Mouse (Mus musculus) heart, adult 8-10 months (tissue): ENCODE measurements around the gene Dhrs11. TPM values are rescaled to one million over a fixed set of nuclear protein-coding genes. Genes with fewer than 3 reads are reported as not detected.
"Not testable (repeated sequence)": the region's sequence is repeated elsewhere in the genome, so short reads cannot be mapped to it uniquely, and the experiment has no call there.

Source experiments
- DNase-seq: peaks from one replicate; pipeline ENCODE4 v3.0.0; 2022; ENCODE audit warnings: low spot score
- total RNA-seq, 4 experiments: library from RNA; stranded (reverse); gene quantifications; 2 replicates each; pipeline ENCODE4 v1.2.4; 2022

Gene Dhrs11
- 100 to 1,000 TPM; 104 to 123 (median 113) TPM for total RNA-seq

DNA sequence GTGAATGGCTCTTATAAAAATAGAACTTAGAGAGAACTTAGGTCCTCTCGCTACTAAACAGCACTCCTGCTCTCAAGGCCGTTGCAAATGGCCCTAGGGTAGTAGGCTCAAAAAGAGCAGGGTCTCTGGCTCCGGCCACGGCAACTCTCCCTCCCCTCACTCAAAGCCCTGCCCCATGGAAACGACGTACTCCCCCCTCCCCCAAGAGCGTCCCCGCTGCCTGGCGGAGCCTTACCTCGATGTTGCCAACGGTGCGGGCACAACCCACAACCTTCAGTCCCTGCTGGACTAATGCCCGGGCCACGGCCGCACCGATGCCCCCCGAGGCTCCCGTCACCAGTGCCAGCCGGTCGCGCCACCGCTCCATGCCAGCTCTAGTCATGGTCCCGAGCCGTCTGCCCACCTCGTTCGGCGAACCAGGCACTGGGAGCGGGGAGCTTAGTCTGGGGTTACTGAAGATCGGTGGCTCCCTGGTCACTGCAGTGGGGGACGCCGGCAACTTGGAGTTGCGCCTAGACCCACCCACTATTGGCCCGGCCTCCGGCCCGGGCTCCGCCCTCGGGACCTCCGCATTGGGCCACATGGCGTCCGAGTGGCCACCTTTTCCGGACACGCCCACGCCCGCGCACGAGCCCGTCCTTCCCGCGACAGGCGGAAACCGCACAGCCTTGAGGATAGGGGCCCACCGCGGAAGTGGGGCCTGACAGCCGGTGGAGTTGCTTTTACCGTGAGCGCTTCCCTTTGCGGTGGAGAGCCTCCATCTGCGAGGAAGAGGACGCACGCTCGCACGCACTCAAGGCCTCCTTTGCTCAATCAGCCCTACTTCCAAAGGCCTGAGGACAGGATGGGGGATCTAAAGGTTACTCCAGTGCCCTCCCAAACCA lies at the start of gene Dhrs11:
Gene Dhrs11 (minus strand): TSS at position 479 of the 884 bp plus-strand sequence.
- DNase-seq = peak; percentile 96

GRCm38 (mm10) chr11:84876020-84876419 lies 47.2 kb upstream of the Dhrs11 start:
- DNase-seq = not testable (repeated sequence)

DNA sequence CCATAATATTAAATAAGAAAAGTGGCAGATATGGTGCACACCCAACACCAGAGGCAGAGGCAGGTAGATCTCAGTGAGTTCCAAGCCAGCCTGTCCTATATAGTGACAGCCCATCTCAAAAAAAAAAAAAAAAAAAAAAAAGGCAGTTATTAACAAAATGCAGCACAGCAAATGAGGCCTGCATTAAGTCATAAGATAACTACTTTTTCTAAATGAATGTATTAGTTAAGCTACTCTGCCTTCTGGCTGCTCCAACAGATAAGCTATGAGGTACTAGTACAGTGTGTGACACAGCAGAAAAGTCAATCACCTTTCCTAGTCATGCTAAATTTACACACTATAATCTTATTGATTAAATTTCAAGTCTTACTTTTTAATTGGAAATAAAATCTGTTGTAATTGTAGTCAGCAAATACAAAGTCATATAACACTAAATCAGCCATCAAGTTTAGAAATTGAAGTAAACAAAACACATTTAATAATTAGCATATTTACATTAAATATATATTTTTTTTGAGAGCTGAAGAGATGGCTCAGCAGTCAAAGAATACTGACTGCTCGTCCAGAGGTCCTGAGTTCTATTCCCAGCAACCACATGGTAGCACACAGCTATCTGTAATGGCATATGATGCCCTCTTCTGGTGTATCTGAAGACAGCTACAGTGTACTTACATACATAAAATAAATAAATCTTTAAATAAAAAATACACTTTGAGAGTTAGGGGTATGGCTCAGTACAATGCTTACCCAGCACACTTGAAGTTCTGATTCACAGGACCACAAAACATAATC lies 44.4 kb upstream of the Dhrs11 start:
- no peak for DNase-seq

DNA sequence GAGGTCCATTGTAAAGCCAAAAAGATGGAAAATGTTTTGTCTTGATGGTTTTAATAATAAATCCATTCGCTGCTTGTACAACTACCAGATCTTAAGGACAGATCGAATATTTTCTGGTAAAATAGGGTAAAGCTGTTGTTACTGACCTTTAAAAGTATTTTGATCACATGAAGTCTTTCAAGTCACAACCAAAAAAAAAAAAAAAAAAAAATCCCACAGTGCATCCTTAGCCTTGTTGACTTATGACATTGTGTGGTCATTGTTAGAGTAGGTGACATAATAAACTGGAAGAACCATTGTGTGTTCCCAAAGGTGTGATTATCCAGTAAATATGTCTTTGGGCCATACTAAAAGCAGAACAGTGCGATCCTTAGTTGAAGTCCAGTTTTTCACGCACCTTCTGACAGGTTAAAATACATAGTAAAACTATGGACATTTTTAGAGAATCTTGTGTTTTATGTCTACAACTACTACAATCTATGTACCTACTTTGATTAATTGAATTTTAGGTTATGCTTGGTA lies 42.8 kb upstream of the Dhrs11 start:
- no peak for DNase-seq

DNA sequence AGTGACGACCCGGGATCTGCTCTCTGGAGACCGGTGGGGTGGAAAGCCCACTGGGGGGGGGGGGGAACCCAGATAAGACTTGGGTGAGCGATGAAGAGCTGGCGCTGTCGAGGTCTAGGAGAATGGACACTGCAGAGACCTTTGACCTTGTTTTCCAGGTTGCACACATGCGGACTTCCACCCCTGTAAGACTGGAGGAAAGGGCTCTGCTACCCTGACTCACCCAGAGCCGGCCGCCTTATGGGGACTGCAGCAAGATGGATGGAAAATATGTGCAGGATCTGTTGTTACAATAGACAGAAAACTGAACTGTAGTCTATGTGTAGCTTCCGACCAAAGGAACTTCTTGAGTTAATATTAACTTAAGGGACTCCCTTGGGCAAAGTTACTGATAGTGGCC lies 42.3 kb upstream of the Dhrs11 start:
- no peak for DNase-seq

GRCm38 (mm10) chr11:84870337-84871043 lies 41.7 kb upstream of the Dhrs11 start, which contains the start of gene Ggnbp2:
Gene Ggnbp2, minus strand, starts transcription at chr11:84870817.
- DNase-seq = peak; percentile 92

GRCm38 (mm10) chr11:84869537-84870232 lies 40.9 kb upstream of the Dhrs11 start:
- DNase-seq = peak; percentile 82

DNA sequence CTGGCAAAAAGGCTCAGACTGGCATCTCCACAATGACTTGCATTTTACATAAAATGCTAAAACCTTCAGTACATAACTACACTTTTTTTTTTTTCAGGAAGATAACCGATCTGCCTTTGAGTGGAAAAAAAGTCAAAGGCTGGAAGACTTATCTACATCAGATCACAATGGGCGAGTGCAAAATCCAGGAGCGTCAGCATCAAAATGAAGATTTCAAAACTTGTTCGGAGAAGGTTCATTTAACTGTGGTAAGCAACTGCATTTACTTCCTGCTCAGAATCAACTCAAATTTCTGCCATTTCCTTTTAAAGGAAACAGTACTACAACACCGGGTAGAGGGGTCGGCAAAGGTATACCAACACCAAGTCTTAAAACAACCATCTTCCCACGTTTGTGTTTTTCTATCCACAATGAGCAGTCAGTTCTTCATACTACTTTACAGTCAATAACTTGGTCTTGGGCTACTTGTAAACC lies 40.0 kb upstream of the Dhrs11 start:
- DNase-seq = no peak

GRCm38 (mm10) chr11:84867586-84867985 lies 38.8 kb upstream of the Dhrs11 start:
- no peak for DNase-seq

- no peak for DNase-seq
Observed at GRCm38 (mm10) chr11:84865268-84865667, 36.5 kb upstream of the Dhrs11 start.

GRCm38 (mm10) chr11:84855285-84855684 lies 26.5 kb upstream of the Dhrs11 start:
- no peak for DNase-seq

DNA sequence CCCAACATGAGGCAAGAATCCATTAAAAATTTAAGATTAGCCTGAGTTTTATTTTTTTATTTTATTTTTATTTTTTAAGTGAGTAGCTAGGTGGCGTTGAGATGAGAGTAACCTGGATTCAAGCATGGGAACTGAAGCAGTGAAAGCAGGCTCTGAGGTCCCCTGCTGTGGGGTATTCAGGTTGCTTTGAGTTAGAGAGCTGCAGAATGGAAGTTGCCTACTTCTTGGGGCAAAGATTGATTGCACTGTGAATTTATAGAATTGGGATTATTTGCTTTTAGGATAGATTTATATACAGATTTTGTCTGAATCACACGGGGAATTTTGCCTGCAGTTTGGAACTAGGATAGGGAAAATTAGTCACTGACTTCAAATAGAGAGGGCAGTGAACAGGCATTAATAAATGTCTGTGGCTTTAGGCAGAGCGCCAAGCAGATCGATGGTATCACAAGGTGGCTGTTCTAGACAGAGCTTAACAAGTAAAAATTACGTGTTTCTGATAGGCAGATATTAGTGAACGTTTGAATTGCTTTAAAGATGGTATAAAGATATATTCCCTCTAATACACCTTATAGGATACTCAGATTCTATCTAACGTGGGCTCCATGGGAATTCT lies 18.8 kb upstream of the Dhrs11 start:
- DNase-seq = no peak

DNA sequence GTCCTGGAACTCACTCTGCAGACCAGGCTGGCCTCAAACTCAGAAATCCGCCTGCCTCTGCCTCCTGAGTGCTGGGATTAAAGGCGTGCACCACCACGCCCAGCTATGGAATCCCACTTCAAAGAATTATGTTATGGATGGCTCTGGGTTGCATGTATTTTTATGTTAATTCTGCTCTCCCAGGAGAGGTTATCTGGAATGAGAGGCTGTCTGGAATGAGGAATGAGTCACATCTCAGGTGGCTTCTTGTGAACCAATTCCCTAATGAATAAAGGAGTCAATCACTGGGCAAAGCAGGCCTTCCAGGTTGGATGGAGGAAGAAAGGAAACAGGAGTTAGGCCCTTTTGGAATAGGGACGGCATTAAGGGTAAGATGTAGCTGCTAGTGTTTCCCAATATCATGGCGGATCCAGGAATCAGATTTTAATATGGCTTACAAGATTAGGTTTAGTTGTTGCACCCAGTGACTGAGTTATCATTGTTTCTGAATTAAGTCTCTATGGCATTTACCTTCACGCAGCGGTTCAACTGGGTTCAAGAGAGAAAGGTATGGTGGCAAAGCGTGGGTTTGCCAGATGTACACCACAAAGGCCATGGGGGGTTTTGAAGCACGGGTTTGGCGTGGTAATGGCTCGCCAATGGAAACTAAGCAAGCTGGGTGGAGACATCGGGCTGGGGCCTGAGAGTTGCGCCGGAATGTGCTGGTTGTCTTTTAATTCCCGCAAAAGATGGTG lies 18.1 kb upstream of the Dhrs11 start:
- no peak for DNase-seq

GRCm38 (mm10) chr11:84839330-84839729 lies 10.5 kb upstream of the Dhrs11 start:
- no peak for DNase-seq

GRCm38 (mm10) chr11:84829495-84829894 lies 701 bp upstream of the Dhrs11 start:
- DNase-seq = not testable (repeated sequence)

DNA sequence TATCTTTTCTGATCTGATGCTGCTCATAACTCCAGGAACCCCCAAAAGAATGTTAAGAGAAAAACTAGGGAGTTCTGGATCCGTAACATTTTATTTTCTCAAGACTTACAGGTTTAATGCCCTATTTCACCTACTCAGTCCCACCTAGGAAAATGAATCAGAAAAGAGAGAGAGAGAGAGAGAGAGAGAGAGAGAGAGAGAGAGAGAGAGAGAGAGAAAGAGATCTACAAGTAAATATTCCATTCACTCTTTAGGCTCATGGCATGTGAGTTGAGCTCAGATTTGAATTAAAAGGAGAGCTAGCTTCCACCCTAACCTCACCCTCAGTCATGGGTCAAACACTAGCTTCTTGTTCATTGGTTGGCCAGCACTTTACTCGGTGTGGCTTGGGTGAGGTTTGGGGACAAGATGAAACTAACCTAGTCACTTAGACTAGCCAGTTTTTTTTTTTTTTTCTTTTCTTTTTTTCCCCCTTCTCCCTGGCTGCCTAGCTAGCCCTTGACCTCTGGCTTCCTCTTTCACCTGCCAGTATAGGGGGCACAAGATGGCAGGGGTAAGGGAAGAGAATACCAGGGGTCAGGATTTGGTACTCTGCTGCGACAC lies 792 bp downstream of the Dhrs11 start:
- DNase-seq = no peak

DNA sequence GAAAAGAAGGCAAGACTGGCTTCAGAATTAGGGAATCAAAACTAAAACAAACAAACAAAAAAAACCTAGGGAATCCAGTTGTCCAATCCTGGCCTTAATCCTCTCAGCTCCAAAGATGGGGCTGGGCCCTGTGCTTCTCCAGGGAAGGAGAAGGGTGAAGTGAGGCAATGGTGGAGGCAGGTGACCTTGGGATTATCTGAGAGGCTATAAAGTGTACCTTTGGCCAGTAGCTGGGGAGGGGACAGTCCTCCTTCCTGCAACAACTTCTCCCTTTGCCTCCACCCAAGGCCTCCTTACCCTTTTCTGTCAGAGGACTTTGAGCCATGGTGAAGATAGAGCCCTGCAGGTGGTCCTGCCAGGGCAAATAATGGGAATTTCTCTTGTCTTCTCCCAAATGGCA lies 1.3 kb downstream of the Dhrs11 start:
- DNase-seq = no peak

- DNase-seq = peak; percentile 65
Observed at GRCm38 (mm10) chr11:84826185-84826584, 2.6 kb downstream of the Dhrs11 start.

DNA sequence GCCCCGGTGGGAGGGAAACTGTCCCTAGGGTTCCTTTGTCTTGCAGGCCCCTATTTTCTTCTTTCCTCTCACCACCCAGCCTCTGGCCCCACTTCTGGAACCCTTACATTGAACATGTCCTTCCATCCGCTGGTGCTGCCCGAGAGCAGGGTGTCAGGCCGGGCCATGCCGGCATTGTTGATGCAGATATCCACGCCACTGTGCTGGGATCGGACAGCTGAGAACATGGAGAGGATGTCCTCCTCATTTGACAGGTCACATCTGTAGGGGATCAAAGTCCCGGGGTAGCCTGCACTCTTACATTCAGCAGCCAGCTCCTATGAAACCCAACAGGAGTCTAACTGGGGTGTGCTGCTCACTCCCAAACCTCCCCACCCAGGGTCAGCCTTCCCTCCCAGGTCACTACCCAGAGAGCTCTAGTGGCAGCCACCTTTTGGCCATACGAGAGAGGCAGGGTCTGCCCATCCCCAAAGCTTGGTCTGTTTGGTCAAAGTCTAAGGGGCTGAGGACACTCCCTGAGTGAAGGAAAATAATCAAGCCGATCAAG lies 3.5 kb downstream of the Dhrs11 start:
- no peak for DNase-seq
